Mouse (Mus musculus) urinary bladder, postnatal 10 days (tissue): ENCODE results near the gene Nav2.

Experiments
- DNase-seq: peaks from one replicate; pipeline ENCODE4 v3.0.0; 2022; ENCODE audit warnings: low spot score

Gene Nav2

DNA sequence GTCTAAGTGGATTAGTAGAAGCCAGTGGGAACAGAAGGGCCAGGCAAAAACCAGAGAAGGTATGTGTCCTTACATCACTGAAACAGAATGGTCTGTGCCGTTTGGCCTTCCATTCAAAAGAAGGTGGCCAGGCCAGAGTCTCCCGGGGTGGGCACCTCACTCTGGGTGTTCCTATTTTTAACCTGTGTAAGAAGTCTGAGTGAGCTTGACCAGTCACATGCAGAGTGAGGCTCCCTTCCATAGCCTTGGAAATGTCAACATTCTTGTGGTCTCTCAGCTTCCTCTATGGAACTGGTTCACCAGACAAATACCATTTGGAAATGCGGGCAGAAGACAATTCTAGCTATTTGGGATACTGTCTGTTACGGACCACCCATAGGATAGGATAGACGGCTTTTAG is 494.0 kb downstream of the Nav2 start:
- DNase-seq: no peak

DNA sequence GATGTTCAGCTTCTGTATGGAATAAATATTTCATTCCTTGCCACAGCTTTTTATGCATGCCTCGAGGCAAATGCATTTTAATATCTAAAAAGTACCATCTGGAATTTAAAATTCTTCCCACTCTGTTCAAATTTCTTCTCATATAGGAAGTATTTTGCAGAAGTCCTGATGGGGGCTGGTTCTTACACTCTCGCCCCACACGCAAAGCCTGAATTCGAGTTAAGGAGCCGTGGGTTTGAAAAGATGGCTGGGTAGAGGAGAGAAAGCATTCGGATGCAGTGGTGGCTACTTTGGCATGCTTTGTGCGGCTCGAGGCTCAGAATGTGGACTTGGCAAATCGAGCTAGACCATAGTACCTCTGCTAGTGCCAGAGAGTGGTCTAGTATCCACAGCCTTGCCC is 499.2 kb downstream of the Nav2 start:
- no peak for DNase-seq

DNA sequence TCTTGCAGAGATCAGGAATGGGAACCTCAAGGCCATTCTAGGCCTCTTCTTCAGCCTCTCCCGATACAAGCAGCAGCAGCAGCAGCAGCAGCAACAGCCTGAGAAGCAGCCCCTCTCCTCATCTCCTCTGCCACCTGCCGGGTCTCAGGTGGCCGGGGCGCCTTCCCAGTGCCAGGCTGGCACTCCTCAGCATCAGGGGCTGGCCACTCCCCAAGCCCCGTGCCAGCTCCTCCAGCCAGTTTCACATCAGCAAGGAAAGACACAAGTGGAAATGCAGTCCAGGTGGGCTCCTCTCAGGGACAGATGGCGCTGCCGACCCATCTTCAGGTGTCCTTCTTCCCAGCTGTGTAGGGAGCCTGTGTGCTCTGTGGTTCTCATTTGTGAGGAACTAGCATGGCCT is 500.1 kb downstream of the Nav2 start:
- DNase-seq: no peak

DNA sequence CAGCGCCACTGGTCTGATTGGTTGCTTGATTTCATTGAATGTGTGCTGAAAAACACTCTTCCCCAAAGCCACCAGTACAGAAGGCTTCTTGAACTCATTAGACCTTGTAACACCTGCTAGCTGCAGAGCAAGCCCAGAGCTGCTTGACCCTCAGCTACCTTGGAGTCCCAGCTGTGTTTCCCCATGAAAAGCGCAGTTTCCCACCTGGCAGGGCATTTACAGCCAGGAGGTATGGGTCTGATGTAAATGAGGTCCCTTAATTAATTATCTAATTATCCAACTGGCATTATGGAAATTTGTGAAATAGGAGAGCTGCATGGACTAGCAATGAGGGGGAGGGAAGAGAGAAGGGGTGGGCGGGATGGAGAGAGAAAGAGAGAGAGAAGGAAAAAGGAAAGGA is 500.7 kb downstream of the Nav2 start:
- no peak for DNase-seq

DNA sequence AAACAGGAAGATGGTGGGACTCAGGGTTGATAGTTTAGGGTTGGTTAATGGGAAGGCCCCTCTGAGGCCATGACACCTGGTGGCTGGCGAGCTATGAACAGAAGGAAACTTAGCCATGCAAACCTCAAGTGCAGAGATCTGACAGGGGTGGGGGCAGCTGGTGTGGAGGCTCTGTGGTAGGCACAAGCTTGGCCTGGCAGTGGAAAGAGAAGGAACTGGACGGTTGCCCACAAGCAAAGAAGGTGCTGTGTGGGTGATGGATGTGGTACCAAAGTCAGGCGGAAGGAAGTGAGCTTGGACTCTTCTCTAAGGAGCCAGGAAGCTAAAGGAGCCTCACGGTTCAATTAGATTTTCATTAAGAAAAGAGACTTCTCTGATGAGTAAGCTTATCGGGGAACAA is 501.7 kb downstream of the Nav2 start:
- DNase-seq: no peak

DNA sequence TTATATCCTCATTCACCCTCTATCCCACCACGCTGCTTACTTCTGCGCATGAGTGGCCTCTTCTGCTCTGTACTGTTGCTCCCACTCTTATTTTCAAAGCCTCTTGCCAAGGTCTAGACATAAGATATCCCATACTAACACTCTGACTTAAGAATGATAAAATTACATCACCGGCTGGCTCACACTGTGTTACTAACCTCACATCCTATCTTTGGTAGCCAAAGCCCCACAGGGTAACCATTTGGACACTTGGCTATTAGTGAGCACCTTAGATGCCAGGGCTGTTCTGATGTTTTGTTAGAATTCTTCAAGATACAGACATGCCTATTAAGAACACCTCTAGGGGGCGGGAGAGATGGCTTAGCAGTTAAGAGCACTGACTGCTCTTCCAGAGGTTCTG is 502.4 kb downstream of the Nav2 start:
- no peak for DNase-seq

DNA sequence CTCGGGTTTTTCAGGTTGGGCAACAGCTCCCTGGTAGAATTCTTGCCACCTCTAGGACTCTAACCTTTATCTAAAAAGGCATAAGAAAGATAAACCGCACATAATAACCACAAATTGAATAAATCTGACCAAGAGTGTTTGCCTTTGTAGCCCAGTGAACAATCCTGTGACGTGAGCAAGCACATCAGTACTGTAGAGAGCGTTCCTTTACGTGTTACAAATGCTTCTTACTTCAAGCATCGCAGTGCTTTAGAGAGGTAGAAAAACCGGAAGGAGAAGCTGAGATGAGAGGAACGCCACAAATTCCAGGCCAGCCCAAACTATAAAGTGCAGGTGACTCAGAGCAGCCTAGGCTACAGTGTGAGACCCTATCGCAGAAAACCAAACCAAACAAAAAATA is 503.3 kb downstream of the Nav2 start:
- no peak for DNase-seq

DNA sequence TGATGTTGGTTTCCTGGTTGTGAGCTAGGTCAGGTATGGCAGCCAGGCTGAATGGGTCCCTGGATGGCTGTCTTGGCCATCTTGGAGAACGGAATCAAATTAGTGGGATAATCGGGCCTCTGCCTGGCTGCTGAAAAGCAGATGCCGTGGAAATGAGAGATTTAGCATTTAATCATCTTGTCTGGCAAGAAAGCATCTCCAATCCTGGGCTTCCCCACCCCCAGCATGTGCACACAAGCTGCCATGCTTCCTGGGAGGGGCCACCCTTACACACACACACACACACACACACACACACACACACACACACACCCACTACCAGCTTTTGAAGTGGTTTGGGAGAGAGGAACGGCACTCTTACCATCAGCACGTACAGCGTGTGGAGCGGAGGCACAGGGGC is 506.6 kb downstream of the Nav2 start:
- DNase-seq: no peak

DNA sequence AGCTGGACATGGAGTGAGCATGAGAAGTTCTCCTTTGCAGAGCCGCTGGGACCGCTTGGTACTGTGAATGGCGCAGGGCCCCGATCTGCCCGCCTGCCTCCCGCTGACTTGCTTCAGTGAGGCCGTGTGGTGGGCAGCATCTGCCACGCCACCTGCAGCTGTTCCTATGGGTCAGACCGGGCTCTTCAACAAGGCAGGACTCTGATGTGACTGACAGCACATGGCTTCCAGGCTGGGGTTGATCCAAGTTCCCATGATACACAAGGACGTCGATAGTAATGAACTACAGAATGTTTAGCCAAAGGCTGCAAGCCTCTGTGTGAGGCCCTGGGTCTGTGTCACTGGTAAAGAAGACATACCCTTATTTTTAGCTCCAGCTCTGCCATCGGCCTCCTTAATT is 507.2 kb downstream of the Nav2 start:
- DNase-seq: no peak

DNA sequence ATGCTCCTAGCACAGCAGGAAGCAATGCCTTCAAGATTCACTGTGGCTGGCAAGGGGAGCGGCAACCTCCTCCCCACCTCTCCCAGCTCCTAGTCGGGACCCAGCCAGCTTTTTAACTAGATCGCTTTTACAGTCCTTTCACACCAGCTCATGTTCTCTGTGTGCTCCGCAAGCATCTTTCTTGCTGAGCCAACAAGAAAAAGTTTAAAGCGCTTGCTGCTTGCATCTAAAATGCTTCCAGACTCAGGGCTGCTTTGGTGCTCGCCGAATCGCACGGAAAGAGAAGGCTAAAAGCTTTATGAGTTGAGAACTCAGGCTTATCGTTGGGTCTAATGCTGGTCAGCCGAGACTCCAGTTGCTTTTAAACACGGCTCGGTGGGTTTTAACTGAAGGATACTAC is 510.3 kb downstream of the Nav2 start:
- no peak for DNase-seq

DNA sequence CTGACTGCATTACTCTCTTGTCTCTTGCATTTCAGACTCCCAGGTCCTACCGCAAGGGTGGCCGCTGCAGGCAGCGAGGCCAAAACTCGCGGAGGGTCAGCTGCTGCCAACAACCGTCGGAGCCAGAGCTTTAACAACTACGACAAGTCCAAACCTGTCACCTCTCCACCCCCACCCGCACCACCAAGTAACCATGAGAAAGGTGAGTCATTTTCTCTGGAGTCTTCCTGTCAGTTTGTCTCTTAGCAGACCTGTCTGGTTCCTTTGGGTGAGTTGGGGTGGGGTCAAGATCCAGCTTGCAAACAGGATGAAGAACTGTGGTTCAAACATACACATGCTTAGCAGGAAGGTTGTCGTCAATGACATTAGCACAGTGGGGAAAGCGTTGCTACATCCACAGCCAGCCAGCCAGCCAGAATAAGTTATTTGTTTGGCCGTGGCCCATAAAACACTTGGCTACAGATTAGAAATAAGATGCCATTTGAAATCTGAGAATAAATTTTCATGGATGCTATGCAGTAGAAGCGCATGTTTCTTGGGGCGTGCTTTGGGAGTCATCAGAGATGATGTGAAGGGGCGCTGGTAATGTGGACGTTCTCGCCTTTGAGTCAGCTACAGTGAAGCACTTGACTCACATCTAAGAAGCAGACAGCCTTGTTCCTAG is 511.8 kb downstream of the Nav2 start:
- DNase-seq: no peak

DNA sequence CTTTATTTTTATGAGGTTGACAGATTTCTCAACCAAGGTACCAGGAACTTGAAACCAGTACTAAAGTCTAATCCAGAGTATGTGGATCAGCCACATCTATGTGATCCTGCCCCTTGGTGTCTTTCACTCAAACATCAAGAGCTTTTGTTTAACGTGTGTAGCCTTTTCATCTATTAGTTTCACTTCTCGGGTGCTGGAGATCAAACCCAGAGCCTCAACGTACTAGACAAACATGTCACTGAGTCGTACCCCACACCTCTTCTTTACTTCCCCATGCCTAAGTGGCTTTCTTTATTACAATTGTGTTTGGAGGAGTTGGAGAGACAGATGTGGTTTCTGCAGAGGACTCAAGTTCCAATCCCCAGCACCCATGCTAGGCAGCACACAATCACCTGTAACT is 512.7 kb downstream of the Nav2 start:
- DNase-seq: no peak

DNA sequence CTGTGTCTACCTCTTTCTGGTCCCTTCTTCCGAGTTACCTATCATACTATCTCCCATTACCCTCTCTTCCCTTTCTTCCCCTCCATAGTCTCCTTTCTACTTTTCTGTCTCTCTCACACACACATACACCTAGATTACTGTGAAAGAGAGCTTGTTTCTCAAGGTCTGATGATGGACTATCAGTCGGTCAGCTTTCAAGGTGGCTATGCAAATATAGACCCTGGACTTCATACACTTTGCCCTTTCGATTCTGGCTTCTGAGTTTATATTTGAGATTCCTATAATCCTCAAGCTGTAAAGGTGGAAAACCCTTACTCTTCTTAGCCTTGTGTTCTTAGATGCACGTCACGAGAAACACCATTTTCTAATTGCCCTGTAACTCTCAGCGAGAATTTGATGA is 515.4 kb downstream of the Nav2 start:
- DNase-seq: no peak

DNA sequence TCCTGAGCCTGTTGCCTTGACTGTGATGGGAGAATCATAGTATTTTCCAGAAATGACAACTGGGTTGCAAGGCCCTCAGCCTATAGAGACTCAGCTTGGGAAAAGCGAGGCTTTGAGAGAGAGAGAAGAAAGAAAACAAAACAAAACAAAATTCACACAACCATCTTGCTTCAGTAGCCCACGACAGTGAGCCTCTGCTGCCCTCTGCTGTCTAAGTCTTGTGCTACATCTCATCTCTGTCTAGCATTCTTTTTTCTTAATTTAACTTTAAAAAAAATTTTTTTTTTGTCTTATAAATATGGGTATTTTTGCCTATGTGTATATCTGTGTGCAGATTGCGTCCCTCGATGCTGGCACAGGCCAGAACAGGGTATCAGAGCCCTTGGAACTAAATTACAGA is 517.5 kb downstream of the Nav2 start:
- no peak for DNase-seq

DNA sequence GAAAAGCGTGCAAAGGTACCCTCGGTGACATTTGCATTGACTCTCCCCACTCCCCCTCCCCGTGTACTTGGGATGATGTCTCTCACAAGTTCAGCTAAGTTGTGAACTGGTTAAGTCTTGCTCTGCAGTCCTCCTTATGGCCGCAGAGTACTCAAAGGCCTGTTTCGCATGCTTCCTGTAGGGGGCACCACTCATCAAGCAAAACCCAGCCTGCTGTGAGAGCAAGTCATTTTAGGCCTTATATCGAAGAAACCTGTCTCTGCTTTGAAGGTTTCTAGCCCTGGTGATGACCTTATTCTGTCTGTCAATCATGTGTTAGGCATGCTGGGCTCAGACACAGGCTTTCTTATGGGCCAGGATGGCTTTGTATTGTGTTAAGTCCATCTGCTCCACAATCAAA is 519.3 kb downstream of the Nav2 start:
- DNase-seq: no peak

DNA sequence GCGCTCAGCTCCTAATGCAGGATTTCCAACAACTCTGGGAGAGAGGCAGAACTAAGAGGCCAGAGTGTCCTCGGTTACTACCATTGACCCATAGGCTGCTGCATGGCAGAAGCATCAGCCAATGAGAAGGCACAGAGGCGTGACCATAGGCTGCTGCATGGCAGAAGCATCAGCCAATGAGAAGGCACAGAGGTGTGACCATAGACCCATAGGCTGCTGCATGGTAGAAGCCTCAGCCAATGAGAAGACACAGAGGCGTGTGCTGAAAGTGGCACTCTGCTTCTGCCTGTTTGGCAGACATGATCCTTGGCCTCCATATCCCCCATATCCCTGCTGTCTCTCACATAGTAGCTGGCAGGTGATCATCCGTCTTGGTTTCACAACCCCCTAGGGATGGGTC is 520.4 kb downstream of the Nav2 start:
- DNase-seq: no peak

DNA sequence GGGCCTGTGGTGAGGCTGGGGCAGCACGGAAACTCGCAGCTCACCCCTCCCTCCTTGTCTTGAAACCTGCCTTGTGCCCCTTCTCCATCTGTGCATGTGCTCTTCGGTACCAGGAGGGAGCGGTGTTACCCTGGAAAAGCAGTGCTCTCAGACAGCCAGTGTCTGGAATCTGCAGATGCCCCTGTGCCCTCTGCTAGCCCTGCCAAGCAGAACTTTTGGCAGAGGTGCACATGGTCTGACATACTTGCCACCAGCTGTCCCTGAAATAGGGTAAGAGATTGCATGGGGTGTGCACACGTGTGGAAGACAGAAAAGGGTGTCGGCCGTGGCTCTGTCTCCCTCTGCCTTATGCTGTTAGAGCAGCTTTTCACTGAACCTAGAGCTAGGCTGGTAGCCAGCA is 522.3 kb downstream of the Nav2 start:
- no peak for DNase-seq

DNA sequence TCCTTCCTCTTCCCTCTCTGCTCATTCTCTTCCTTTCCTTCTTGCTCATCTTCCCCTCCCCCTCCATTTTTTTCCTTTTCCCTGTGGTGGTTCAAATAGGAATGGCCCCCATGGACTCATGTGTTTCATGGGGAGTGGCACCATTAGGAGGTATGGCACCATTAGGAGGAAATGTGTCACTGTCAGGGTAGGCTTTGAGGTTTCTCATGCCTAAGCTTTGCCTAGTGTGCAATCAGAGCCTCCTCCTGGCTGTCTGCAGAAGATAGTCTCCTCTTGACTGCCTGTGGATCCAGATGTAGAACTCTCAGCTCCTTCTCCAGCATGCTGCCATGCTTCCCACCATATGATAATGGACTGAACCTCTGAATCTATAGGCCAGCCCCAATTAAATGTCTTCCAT is 525.4 kb downstream of the Nav2 start:
- no peak for DNase-seq

DNA sequence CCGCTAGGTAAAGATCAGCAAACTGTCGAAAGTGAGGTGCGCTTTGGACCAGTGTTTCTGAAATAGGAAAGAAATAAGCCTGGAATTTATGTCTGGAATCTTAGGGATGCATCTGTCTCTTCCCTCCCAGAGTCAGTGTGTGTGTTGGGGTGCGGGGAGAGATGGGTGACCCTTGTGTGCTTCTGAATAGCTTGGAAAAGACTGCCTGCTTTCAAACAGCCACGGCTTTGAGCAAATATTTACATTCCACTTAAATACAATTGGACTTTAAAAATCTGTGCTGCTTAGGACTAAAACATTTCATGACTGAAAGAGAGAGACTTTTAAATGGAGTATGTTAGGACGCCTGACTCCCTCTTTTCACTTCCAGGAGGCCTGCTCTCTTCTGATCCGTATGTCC is 528.0 kb downstream of the Nav2 start:
- no peak for DNase-seq

DNA sequence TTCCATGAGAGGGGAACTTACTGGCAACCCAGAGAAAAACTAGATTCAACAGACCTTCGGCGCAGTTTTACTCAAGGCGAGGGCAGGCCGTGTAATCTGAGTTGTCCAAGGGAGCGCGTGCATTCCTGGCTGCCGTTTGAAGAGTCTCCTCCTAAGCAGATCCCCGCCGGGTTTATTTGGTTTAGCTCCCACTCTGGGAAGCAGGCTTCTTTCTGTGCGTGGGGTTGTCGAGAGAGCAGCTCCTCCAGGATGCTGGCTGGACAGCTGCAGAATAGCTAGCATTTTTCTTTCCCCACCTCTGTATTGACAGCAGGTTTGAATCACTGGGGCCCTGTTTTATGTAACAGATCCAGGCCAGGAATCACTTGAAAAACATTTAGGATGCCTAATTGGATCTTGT is 529.4 kb downstream of the Nav2 start:
- no peak for DNase-seq

DNA sequence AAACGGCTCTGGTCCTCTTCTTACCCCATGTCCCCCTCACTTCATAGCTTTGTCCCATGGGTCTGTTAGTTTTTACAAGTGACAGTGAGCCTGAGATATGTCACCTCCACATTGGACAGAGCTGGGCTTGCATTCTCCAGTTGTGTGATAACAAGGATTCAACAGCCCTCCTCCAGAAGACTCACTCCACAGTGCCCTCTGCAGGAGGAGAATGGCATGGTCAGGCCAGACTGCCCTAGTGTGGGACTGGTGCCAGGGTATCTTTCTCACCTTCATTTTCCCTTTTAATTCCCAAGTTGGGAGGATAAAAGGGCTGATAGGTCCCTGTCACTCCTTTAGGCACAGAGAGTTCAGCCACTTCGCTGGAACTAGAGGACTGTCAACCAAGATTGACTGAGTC is 530.6 kb downstream of the Nav2 start:
- no peak for DNase-seq

DNA sequence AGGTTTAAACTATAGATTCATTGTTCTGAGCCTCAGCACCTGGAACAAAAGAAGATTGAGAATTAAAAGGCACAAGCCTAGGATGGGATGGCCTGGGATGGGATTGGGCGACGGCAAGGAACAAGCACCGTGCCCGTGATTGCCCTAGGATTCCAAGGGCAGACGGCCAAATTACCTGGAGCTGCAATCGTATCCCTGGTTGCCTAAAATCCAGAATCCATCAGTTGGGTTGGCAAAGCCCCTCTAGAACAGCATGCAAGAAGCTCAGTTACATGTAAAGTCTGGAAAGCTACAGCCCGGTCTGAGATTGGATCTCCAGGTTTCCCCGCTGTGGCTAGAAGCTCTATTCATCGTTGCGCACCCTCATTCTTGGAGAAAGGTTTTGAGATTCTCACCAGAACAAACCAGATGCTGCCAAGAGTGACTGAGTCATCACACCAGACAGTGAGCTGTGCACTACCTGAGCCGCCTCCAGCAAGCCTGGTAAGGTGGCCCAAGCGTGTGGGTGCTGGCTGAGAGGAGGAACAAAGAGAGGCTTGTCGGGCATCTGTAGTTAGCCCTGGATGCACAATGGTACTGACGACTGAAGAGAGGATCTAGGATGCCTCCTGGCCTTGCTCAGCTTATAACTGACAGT is 531.9 kb downstream of the Nav2 start:
- no peak for DNase-seq

DNA sequence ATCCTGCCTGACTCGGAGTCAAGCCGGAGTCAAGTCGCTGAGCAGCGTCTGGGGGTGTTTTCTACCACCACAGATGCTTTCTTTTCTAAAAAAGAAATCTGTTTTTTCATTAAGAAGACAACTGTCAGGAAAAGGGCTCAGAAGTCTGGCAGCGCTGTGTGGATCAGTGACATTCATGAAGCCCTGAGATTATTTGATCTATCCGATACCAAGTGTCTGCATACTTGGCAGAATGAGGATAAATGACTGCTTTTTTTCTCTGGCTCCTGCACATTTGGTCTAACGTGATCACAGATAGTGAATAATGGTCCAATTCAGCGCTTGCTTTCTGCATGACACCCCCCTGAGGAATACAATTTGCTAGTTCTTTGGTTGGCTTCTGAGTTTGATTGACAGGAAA is 533.7 kb downstream of the Nav2 start:
- no peak for DNase-seq

DNA sequence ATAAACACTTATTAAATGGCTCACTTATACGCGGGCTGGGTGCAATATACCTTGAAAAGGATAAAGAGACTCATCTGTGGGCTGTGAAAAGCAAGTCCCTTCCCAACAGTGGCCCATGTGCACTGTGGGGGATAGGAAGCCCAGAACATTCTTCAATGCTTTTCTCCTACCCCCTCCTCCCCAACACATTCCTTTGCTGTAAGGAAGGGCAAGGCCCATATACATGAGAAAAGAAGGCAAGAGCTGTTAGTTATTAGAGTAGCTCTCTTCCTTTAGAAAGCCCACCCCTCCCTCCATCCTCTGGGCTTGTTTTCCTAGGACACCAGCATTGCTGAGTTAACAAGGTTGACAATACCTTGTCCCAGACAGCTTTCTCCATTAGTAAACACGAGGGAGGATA is 540.1 kb downstream of the Nav2 start:
- DNase-seq: no peak
